Mouse (Mus musculus) urinary bladder, postnatal 25 days (tissue): ENCODE measurements around the gene Rangrf.
"Not testable (repeated sequence)": the region's sequence is repeated elsewhere in the genome, so short reads cannot be mapped to it uniquely, and the experiment has no call there.

Source experiments
- DNase-seq: peaks from one replicate; pipeline ENCODE4 v3.0.0; 2022; ENCODE audit warnings: low spot score

Rangrf gene

DNA sequence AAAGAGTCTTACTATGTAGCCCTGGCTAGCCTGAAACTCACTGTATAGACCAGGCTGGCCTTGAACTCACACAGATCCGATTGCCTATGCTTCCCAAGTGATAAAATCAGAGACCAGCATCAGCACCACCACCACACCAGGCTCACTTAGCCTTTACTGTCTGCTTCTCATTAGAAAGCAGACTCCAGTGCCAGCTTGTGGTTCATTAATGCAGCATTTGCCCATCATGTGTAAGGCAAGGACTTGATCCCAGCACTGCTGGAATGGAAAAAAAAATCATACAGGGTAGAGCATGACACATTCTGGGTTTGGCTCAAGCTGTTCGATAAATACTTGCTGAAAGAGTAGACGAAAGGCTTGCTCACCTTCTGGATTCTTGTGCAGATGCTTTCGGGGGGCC lies 29.0 kb downstream of the Rangrf start:
- no peak for DNase-seq

DNA sequence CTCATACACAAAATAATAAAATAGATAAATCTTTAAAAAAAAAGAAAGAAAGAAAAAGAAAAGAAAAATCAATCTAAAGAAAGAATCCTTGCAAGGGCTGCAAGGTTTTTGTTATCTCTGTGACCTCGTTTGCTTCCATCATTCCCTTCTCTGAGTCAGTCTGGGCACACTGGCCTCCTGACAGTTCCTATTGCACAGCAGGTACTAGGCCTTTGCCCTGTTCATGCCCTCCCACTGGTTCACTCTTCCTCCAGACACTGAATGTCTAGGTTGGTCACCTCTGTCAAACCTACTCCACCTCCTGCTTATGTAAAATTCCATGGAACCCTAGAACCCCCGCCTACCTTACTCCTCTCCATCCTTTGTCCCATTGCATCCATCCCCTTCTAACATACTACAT lies 29.7 kb downstream of the Rangrf start:
- DNase-seq: no peak

DNA sequence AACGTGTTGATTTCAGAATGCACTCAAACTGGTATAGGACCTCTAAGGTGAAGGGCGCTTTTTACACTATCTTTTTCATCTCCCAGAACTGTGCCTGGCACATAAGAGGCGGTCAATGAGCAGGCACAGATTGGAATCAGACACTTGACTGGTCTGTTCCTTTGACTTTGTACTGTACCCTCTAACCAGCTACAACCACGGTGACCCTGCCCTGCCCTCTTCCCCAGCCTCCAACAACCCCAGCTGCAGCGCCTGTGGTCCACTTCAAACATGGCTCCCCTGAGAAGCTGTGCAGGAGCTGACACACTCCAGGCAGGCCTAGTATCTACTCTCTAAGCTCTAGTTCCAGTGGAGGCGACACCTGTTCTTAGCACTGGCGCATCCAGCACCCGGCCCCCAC lies 32.3 kb downstream of the Rangrf start:
- DNase-seq: no peak

DNA sequence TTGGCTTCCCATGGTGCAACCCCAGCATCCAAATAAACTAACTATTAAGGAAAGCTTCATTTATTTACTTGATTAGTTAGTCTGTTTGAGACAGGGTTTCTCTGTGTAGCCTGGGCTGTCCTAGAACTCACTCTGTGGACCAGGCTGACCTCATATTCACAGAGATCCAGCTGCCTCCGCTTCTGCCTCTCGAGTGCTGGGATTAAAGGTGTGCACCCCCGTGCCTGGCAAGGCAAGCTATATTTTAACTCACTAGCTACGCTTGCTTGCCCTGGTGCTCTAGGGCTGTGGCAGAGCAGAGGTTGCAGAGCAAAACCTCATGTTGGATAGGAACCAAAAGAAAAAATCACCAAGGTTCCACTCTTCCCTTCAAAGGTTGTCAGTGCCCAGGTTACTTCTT lies 34.5 kb downstream of the Rangrf start:
- DNase-seq: no peak

DNA sequence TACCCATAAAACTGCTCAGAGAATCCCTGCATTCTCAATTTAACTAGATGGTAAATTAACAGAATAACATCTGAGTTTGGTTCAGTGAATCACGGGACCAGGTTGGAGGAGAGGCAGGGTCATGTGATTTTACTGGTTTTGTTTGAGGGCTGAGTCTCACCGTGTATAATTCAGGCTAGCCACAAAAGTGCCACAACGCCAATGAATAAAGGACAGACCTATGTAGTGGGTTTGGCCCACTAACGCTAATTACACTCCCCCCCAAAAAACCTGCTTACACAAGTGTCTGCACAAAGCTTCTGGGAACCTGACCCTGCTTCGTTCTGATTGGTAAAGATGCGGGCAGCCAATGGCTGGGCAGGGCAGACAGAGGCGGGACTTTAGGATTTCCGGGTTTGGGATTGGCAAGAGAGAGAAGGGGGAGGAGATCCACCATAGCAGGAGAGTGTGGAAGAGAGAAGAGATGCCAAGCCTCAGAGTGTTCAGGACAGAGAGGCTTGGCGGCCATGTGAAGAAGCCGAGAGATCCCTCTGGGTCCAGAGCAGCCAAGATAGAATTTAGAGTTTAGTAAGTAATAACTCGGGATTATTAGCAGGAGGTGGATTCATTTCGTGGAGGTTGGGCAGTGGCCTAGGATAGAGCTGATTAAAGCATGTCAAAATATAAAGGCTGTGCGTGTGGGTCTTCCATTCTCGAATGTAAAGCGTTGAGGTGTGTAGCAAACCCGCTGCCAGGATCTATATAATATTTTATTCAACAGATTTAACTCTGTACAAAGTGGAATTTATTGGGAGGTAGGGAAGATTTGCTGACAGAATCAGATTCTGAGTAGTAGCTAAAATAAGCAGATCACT lies 35.3 kb downstream of the Rangrf start:
- peak; percentile 66 for DNase-seq

DNA sequence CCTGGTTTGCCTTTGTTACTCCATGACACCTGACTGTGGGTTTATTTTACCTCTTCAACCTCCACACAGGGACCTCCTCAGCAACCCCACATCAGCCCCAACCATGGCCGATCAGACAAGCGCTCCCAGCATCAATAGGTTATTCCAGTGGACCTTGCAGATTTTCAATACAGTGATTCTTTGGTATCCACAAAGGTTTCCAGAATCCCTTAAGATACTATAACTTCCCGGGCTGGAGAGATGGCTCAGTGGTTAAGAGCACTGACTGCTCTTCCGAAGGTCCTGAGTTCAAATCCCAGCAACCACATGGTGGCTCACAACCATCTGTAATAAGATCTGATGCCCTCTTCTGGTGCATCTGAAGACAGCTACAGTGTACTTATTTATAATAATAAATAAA lies 38.0 kb downstream of the Rangrf start:
- not testable (repeated sequence) for DNase-seq

DNA sequence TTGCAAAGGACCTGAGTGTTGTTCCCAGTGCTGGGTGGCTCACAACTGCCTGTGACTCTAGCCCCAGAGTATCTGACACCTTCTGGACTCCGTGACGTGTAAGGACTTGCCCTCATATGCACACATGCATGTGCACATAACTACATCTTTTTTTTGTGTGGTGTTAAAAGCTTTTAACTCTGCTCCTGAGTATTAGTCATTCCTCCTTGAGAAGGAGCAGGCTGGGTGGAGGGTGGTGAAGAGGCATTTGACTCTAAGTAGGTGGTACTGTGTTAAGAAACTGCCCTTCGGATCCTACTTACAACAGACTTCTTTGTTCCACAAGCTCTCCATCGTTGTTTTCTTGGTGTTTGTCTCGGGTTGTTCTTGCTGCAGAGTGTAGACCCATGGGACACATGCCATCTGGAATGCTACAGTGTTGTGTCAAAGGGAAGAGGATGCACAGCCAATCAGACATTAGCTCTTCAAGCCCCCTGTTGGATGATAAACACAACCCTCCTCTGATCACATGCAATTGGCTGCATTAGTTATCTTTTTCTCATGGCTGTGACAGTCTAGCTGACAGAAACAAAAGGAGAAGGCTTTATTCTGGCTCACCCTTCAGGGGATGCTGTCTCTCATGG lies 41.0 kb downstream of the Rangrf start:
- no peak for DNase-seq

DNA sequence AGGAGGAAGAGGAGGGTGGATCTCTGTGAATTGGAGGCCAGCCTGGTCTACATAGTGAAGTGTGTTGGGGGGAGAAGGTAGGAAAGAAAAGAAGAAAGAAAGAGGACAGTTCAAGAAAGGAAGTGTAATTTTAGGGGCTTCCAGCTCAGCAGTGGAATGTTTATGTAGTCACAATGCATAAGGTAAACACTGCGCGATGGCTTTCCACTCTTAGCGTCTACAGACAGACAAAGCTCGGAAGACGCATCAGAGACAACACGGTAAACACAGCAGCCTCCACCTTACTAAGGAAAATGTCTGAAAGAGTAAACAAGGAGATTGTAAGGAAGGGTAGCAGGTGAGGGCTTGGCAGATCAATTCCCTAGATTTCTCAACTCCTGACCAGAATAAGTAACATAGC lies 45.0 kb downstream of the Rangrf start:
- DNase-seq: no peak

DNA sequence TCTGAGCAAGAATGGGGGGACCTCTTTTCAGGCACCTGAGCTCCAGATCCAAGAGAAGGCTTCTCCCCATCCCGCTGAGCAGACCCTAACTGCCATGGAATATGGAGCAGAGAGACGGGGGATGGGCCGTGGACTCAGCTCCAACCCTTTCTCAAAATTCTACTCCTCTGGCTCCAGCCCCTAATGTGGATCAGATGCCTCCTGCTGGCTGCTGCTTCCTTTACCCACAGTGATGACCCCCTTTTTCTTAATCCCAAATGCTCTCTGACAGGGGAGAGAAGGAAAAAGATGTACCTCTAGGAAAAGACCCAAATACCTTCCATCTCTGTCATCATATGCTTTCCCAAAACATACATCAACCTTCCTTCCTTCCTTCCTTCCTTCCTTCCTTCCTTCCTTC lies 48.0 kb downstream of the Rangrf start, which contains the start of gene Odf4:
TSS of gene Odf4 (minus strand) at position 101 of the 400 bp plus-strand sequence.
- DNase-seq: no peak

DNA sequence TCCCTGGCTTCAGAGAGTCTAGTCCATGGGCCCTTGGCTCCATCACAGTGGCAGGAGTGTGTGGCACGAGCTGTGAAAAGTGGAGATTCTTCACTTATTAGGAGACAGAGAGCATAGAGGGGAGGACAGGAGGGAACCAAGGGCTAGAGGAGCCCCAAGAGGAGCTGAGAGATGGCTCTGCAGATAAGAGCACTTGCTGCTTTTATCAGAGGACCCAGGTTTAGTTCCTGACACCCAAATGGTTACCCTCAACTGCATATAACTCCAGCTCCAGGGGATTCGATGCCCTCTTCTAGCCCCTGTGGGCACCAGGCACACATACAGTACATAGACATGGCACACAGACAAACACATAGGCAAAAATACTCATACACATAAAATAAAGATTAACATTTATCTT lies 50.2 kb downstream of the Rangrf start:
- no peak for DNase-seq

DNA sequence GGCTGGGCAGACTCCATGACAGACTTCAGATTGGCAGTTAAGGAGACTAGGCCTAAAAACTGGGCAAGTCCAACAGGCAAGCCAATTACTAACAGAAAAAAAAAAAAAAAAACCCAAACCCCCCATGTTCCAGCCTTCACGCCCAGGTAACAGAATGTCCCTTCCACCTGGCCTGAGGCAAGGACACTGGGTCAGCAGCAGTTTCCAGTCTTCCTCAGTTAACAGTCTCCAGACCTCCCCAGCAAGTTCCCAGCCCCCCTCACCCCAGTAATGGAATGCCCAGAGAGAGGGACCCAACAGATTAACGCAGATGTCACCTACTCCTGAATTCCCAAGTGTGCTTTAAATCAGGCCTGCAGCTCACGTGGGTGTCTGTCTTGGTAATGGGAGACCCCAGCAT lies 51.8 kb downstream of the Rangrf start:
- no peak for DNase-seq
